ENCODE assay signal across 14 mouse cellular contexts in the genomic region with DNA sequence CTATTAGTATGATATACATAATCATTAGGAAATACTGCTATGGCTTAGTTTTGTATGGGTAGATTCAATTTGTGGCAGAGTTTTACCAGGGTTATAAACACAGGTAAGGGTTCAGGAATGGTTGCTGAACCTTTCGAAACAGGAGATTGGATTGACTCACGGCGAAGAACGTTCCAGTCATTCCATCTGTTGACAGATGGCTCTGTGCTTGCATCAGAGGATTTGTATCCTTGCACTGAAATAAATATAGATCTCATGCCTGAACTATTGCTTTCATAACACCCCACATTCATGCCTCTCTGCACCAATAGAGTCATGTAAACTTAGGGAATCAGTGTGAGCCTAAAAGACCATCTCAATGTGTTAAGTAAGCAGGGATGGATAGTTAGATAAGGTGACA.
"Had no signal": no experiment of that assay in that cellular context is flagged by ENCODE, and none has a peak within 500 bp of the region (broad histone marks: within the 10 kb centered on the region; RNA-seq: fewer than 3 reads in every experiment).

No protein-coding gene starts in this region.

- H3K9ac ChIP-seq: liver, embryonic 15.5 days; midbrain, embryonic 13.5 days had no signal

- DNase-seq: kidney, adult 9 months; kidney, postnatal 10 days; kidney, postnatal 4 days; lung, adult 2 months; lung, postnatal 36 days; right cerebral cortex, adult 18-20 months; right cerebral cortex, postnatal 25 days; thymus, postnatal 36 days had no signal

- H3K4me2 ChIP-seq: liver, embryonic 11.5 days; liver, embryonic 15.5 days; midbrain, embryonic 13.5 days had no signal

- H3K4me1 ChIP-seq: liver, embryonic 15.5 days; midbrain, embryonic 13.5 days had no signal

- ATAC-seq: lung, postnatal 0 days; midbrain, embryonic 13.5 days had no signal

- H3K4me3 ChIP-seq: left cerebral cortex, adult 2 months; limb, embryonic 10.5 days; liver, embryonic 15.5 days; midbrain, embryonic 13.5 days had no signal

- H3K9me3 ChIP-seq: limb, embryonic 10.5 days; liver, embryonic 15.5 days; midbrain, embryonic 13.5 days had no signal

- H3K27me3 ChIP-seq: liver, embryonic 15.5 days; midbrain, embryonic 13.5 days had no signal

- H3K27ac ChIP-seq: left cerebral cortex, adult 2 months; limb, embryonic 10.5 days; liver, embryonic 15.5 days; midbrain, embryonic 13.5 days had no signal

- H3K36me3 ChIP-seq: limb, embryonic 10.5 days; liver, embryonic 15.5 days; midbrain, embryonic 13.5 days had no signal
